Mouse (Mus musculus) ES-E14 (cell line): ENCODE measurements around the gene Tbcc. TPM values are rescaled to one million over a fixed set of nuclear protein-coding genes. Genes with fewer than 3 reads are reported as not detected.

Experiments used
- DNase-seq: peaks from one replicate; pipeline ENCODE4 v3.0.0-alpha.2; 2013; ENCODE audit warnings: low read depth, low spot score
- H3K27ac ChIP-seq: 2 replicates; pipeline ENCODE4 v1.5.1; 2012; ENCODE audit warnings: low read depth, mild to moderate bottlenecking, low read length, moderate library complexity, mixed read lengths; ENCODE audit not compliant: poor library complexity, insufficient read depth, severe bottlenecking
- H3K36me3 ChIP-seq: 2 replicates; pipeline ENCODE4 v1.6.1; 2012; ENCODE audit warnings: mild to moderate bottlenecking, low read length, moderate library complexity, mixed read lengths; ENCODE audit not compliant: control insufficient read depth, poor library complexity, insufficient read depth, severe bottlenecking
- H3K4me1 ChIP-seq, 2 experiments: fragments of 150-350 bp in 1 of 2; sonication (generic) in 1 of 2; 2 replicates each; pipeline ENCODE4 v1.6.1; 2012; ENCODE audit warnings: low read length in 2 of 2, mild to moderate bottlenecking in 1 of 2, mixed read lengths in 1 of 2; ENCODE audit not compliant: control insufficient read depth in 2 of 2, insufficient read depth in 2 of 2, poor library complexity in 1 of 2
- H3K4me3 ChIP-seq, 2 experiments: fragments of 150-350 bp in 1 of 2; sonication (generic) in 1 of 2; 2 replicates each; pipeline ENCODE4 v1.5.1; 2012; ENCODE audit warnings: low read length in 2 of 2, low read depth in 1 of 2, mild to moderate bottlenecking in 1 of 2, mixed read lengths in 1 of 2; ENCODE audit not compliant: insufficient read depth in 1 of 2, poor library complexity in 1 of 2, severe bottlenecking in 1 of 2
- H3K9ac ChIP-seq: 2 replicates; pipeline ENCODE4 v1.6.1; 2012; ENCODE audit warnings: low read depth, mild to moderate bottlenecking, low read length, mixed read lengths; ENCODE audit not compliant: poor library complexity, insufficient read depth, severe bottlenecking
- H3K9me3 ChIP-seq: fragments of 150-350 bp; sonication (generic); 2 replicates; pipeline ENCODE4 v1.6.1; 2012; ENCODE audit warnings: low read depth, mild to moderate bottlenecking, low read length; ENCODE audit not compliant: control insufficient read depth, insufficient read depth
- CHD2 ChIP-seq: IDR thresholded peaks from 2 replicates; pipeline ENCODE4 v1.6.1; 2014; ENCODE audit warnings: mild to moderate bottlenecking, low read depth, low read length, inconsistent platforms
- HCFC1 ChIP-seq: IDR thresholded peaks from 2 replicates; pipeline ENCODE4 v1.6.1; 2012; ENCODE audit warnings: low read length, inconsistent platforms, borderline replicate concordance; ENCODE audit not compliant: insufficient read depth
- MAFK ChIP-seq: IDR thresholded peaks from 2 replicates; pipeline ENCODE4 v1.6.1; 2014; ENCODE audit warnings: mild to moderate bottlenecking, low read depth, low read length, inconsistent platforms; ENCODE audit not compliant: insufficient read depth
- ZC3H11A ChIP-seq: IDR thresholded peaks from 2 replicates; pipeline ENCODE4 v1.6.1; 2012; ENCODE audit warnings: low read depth, mild to moderate bottlenecking, inconsistent platforms, low read length, borderline replicate concordance
- ZNF384 ChIP-seq: IDR thresholded peaks from 2 replicates; pipeline ENCODE4 v1.6.1; 2012; ENCODE audit warnings: low read depth, low read length, inconsistent platforms
- in situ Hi-C, 2 experiments: fragments of 600-800 bp; cut with MboI; formaldehyde crosslinking; loops; one replicate each; pipeline ENCODE4 v1.15.1; 2025; ENCODE audit warnings: low sequenced_read_pairs in 2 of 2, inconsistent platforms in 1 of 2; ENCODE audit not compliant: unreplicated experiment in 2 of 2
- total RNA-seq: library from RNA; depleted of rRNA; stranded (reverse); fragments of 300-350 nt; gene quantifications from 2 replicates; pipeline ENCODE4 v1.2.3, GENCODE M21; 2012

Gene Tbcc
- total RNA-seq, 1 experiment = 30.0 TPM

DNA sequence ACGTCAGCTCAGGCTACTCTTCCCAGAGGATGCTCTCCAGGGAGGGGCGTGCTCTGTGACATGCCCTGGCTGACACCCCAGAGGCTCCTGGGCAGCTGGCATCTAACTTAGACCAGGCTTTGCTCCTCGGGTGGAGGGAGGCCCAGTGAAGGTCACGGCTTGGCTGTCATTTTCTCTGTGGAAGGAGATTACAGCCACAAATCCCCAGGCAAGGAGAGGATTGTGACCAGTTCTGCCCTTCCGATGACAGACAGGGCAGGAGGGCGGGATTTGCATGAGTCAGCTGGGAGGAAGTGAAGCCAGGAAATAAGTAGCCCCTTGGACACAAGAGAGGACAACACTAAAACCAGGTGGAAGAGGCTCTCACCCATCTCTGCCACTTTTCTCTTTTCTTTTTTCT lies 21.8 kb downstream of the Tbcc start:
- in situ Hi-C loops = no loop called here
- Histone ChIP-seq H3K9ac (no peak overlapping the region), H3K4me3 (no peak overlapping the region), H3K36me3 (no peaks in the 10 kb centered on the region), H3K4me1 (peaks cover 0 to 11% of the 10 kb centered on the region in 2 experiments; a peak in 1 of 4 replicates), H3K9me3 (no peaks in the 10 kb centered on the region), H3K27ac (no peak overlapping the region)
- DNase-seq = no peak
- no peak for TF ChIP-seq MAFK
- no peak for TF ChIP-seq CHD2
- TF ChIP-seq ZC3H11A = no peak
- no peak for TF ChIP-seq ZNF384
- TF ChIP-seq HCFC1 = no peak

DNA sequence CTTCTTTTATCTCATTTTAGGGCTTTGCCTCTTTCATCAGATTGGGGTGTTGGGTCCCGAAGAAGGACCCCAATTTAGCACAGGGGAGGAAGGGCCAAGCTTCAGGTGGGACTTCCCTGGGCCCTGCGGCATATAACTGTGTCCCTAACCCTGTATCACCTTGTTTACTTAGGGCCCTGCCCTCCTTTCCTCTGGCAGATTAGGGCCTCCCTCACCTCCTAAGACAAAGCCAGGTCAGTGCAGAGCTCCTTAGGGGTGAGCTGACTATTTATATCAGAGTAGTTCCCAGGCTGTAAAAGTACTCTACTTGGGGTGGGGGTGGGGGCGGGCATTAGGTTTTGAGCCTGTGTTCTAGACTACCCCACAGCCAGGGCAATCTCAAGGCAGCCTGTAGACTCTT lies 24.6 kb downstream of the Tbcc start:
- Histone ChIP-seq H3K36me3 (no peaks in the 10 kb centered on the region), H3K9me3 (no peaks in the 10 kb centered on the region), H3K9ac (no peak overlapping the region), H3K27ac (no peak overlapping the region), H3K4me3 (no peak overlapping the region), H3K4me1 (peaks cover 0 to 17% of the 10 kb centered on the region in 2 experiments; a peak in 1 of 4 replicates)
- DNase-seq = no peak
- in situ Hi-C loops = no loop called here
- no peak for TF ChIP-seq MAFK
- no peak for TF ChIP-seq CHD2
- TF ChIP-seq HCFC1 = no peak
- TF ChIP-seq ZNF384 = no peak
- no peak for TF ChIP-seq ZC3H11A

DNA sequence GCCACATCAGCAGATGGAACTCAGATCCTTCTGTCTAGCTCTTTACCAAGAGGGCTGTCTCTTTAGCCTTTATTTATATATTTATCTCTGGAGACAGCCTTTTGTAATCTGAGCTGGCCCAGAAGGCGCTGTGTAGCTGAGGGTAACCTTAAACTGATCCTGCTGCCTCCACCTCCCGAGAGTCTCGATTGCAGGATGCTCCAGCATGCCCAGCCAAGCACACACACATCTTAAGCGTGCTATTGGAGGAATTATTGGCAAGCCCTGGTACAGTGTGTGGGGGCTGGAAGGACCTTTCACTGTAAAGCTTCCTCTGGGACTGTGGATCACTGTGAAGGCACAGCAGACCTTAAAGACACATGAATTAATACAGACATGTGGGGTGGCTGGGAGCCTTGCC lies 28.5 kb downstream of the Tbcc start:
- Histone ChIP-seq H3K4me3 (no peak overlapping the region), H3K27ac (no peak overlapping the region), H3K9me3 (no peaks in the 10 kb centered on the region), H3K9ac (no peak overlapping the region), H3K36me3 (no peaks in the 10 kb centered on the region), H3K4me1 (peaks cover 0 to 9% of the 10 kb centered on the region in 2 experiments; a peak in 1 of 4 replicates)
- no peak for DNase-seq
- TF ChIP-seq ZC3H11A (no peak), CHD2 (no peak), HCFC1 (no peak), MAFK (no peak), ZNF384 (no peak)
- in situ Hi-C loops = no loop called here

DNA sequence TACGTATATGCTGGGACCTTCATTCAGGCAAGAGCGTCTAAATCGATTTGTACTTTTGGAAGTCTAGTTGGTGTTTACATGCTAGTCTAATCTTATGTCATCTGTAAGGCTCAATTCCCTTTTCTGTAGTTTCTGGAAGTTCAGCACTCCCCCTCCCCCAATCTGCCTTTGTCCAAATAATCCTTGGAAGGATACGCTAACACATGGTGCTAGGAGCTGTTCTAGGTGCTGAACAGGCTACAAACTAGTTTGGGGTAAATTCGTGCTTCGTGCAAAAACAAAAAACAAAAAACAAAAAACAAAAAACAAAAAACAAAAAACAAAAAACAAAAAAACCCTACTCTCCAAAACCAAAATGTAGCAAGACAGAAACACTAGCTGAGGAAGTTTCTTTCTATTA lies 30.4 kb downstream of the Tbcc start:
- in situ Hi-C loops = no loop called here
- H3K4me3 ChIP-seq = no peak overlapping the region
- H3K9ac ChIP-seq = no peak overlapping the region
- DNase-seq = peak; percentile 43
- H3K9me3 ChIP-seq = no peaks in the 10 kb centered on the region
- H3K36me3 ChIP-seq = no peaks in the 10 kb centered on the region
- H3K4me1 ChIP-seq = peaks cover 0 to 9% of the 10 kb centered on the region in 2 experiments; a peak in 2 of 4 replicates
- TF ChIP-seq ZNF384 = no peak
- TF ChIP-seq ZC3H11A = no peak
- no peak for TF ChIP-seq MAFK
- TF ChIP-seq HCFC1 = no peak
- no peak for TF ChIP-seq CHD2
- H3K27ac ChIP-seq = no peak overlapping the region

DNA sequence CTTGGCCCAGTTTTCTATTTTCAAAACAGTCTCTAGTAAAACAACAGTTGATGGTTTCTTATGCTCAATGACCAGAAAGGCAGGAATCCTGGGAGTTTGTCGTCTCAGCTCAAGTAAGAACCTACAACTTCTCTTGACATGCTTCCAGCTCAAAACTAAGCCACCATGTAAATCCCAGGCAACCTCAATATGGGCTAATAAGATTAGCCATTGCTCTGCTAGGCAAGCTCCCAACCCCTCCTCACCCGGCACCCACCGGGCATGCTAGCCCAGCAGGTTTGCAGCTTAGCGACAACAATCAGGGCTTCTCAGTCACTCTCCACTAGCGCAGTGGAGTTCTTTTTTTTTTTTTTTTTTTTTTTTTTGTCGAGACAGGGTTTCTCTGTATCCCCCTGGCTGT lies 35.7 kb downstream of the Tbcc start:
- Histone ChIP-seq H3K9me3 (no peaks in the 10 kb centered on the region), H3K27ac (no peak overlapping the region), H3K4me1 (peaks cover 12 to 22% of the 10 kb centered on the region in 2 experiments), H3K4me3 (no peak overlapping the region), H3K36me3 (peaks cover 7% of the 10 kb centered on the region; the same call in 1 of the 2 replicates), H3K9ac (no peak overlapping the region)
- TF ChIP-seq ZNF384 (0 out of 2 replicates have a peak, but pooled peaks have one; percentile 21), MAFK (no peak)
- in situ Hi-C loops = no loop called here
- no peak for DNase-seq
